31 mouse cellular contexts compared by ENCODE assay signal in genomic region chr6:99895558-99895957, GRCm38 (mm10).
"Had no signal": no experiment of that assay in that cellular context is flagged by ENCODE, and none has a peak within 500 bp of the region (broad histone marks: within the 10 kb centered on the region; RNA-seq: fewer than 3 reads in every experiment).

No protein-coding gene starts in this region.

- H3K27me3 ChIP-seq: intestine, embryonic 15.5 days had no signal

- H3K4me3 ChIP-seq: heart, embryonic 10.5 days; heart, embryonic 12.5 days; heart, embryonic 13.5 days; heart, embryonic 15.5 days; hindbrain, embryonic 10.5 days; hindbrain, embryonic 12.5 days; hindbrain, embryonic 13.5 days; hindbrain, embryonic 15.5 days; intestine, embryonic 15.5 days; kidney, embryonic 15.5 days; layer of hippocampus, adult 2 months had no signal

- H3K27ac ChIP-seq: heart, embryonic 10.5 days; heart, embryonic 13.5 days; heart, embryonic 15.5 days; hindbrain, embryonic 10.5 days; hindbrain, embryonic 12.5 days; hindbrain, embryonic 13.5 days; hindbrain, embryonic 14.5 days; hindbrain, embryonic 15.5 days; hindbrain, postnatal 0 days; intestine, embryonic 15.5 days; kidney, embryonic 15.5 days; kidney, postnatal 0 days; layer of hippocampus, adult 2 months had no signal

- H3K36me3 ChIP-seq: heart, embryonic 10.5 days; heart, embryonic 12.5 days; heart, embryonic 13.5 days; heart, embryonic 15.5 days; hindbrain, embryonic 10.5 days; hindbrain, embryonic 12.5 days; hindbrain, embryonic 13.5 days; hindbrain, embryonic 15.5 days; intestine, embryonic 15.5 days; kidney, embryonic 15.5 days had no signal

- H3K9ac ChIP-seq: heart, embryonic 12.5 days; heart, embryonic 13.5 days; heart, embryonic 15.5 days; hindbrain, embryonic 12.5 days; hindbrain, embryonic 13.5 days; hindbrain, embryonic 14.5 days; hindbrain, embryonic 15.5 days; intestine, embryonic 15.5 days; kidney, embryonic 15.5 days had no signal

- H3K9me3 ChIP-seq: heart, embryonic 10.5 days; heart, embryonic 12.5 days; heart, embryonic 13.5 days; heart, embryonic 15.5 days; hindbrain, embryonic 10.5 days; hindbrain, embryonic 15.5 days; intestine, embryonic 15.5 days; kidney, embryonic 15.5 days had no signal

- H3K4me2 ChIP-seq: heart, embryonic 11.5 days; heart, embryonic 12.5 days; heart, embryonic 13.5 days; heart, embryonic 15.5 days; hindbrain, embryonic 12.5 days; hindbrain, embryonic 13.5 days; hindbrain, embryonic 14.5 days; hindbrain, embryonic 15.5 days; intestine, embryonic 15.5 days; kidney, embryonic 15.5 days had no signal

- DNase-seq: heart, postnatal 10 days; heart, postnatal 14 days; heart, postnatal 36 days; heart, postnatal 4 days; kidney, adult 11 months; kidney, adult 18-20 months; kidney, adult 2 months; kidney, adult 8-10 months; kidney, adult 9 months; kidney, postnatal 10 days; kidney, postnatal 14 days; kidney, postnatal 25 days; kidney, postnatal 36 days; kidney, postnatal 4 days; layer of hippocampus, adult 9-11 months; layer of hippocampus, postnatal 36 days had no signal

- H3K4me1 ChIP-seq: heart, embryonic 12.5 days; heart, embryonic 13.5 days; heart, embryonic 15.5 days; hindbrain, embryonic 10.5 days; hindbrain, embryonic 12.5 days; intestine, embryonic 15.5 days had no signal
